Comparison of ENCODE assay signal across 7 mouse cellular contexts in the genomic region with DNA sequence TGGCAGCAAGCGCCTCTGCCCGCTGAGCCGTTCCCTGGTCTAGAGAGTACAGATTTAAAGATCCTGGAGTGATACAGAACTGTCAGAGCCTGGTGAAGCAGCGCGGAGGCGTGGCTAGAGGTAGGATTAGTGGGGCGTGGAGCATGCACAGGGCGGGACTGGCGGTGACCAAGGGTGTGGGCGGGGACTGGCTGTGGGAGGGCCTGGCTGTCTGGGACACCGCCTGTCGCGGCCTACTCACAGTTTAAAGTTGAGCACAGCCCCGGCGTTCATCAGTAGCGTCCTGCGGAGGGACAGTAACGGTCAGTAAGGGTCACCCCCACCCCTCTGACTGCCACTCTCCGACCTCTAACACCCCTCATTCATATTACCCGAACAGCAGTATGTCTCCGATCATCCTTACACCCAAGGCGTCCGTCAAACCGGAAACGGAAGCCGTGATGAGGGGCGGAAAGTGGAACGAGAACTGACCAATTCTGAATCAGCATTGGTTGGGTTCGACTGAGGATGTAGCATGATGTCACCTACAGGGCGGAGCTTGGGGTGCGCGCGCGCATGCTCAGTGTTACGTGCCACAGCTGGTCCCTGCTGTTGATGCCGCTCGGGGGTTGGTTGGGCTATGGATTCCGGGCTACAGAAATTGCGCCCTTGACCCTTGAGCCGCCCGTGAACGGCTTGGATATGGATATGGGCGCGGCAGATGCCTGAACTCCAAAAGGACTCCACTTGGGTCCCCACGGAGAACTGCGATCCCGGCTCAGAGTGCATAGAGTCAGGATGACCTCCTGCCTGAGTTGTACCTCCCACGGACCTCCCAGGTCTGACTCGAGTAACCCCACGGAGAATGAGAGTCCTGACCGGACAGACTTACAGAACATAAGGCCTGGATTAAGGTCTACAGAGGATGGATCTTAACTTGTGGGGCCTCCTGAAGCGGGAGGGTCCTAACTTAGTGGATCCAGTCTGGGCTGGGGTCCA. TPM values are rescaled to one million over a fixed set of nuclear protein-coding genes. Genes with fewer than 3 reads are reported as not detected.
A peak's percentile ranks its signal among the peaks of the same experiment; 100 is the strongest.
DNase-seq lines count a peak whose midpoint lies in the region; ATAC-seq lines count a peak whose summit lies in the region.

Gene Smim7 (minus strand): TSS at position 456 of the 978 bp plus-strand sequence.

- H3K4me1 ChIP-seq in embryonic facial prominence, embryonic 12.5 days = peaks cover 16% of the 10 kb centered on the region
- peaks cover 3% of the 10 kb centered on the region; the same call in 1 of the 2 replicates for H3K4me1 ChIP-seq in limb, embryonic 11.5 days (ENCODE audit: control insufficient read depth, insufficient read depth, low read length)
- peaks cover 18% of the 10 kb centered on the region for H3K4me1 ChIP-seq in midbrain, embryonic 14.5 days (ENCODE audit: control insufficient read depth, insufficient read depth, low read length)

- no peaks in the 10 kb centered on the region for H3K9me3 ChIP-seq in embryonic facial prominence, embryonic 12.5 days
- H3K9me3 ChIP-seq in limb, embryonic 11.5 days (ENCODE audit: control insufficient read depth, low read length) = no peaks in the 10 kb centered on the region
- H3K9me3 ChIP-seq in midbrain, embryonic 14.5 days (ENCODE audit: control insufficient read depth, low read length) = no peaks in the 10 kb centered on the region

- peak within 1 kb of the TSS; percentile 92 for H3K4me2 ChIP-seq in embryonic facial prominence, embryonic 12.5 days (replicated peaks)
- H3K4me2 ChIP-seq in limb, embryonic 11.5 days (ENCODE audit: low read depth, severe bottlenecking) = peak within 1 kb of the TSS; percentile 94
- peak within 1 kb of the TSS; percentile 97 for H3K4me2 ChIP-seq in midbrain, embryonic 14.5 days (ENCODE audit: low read length)

- DNase-seq in adrenal gland, postnatal 25 days = peak; percentile 97
- peak; percentile 100 for DNase-seq in heart, adult 11 months
- peak; percentile 99 for DNase-seq in kidney, adult 18-20 months
- DNase-seq in limb, embryonic 11.5 days (ENCODE audit: low spot score) = peak; percentile 97
- DNase-seq in midbrain, embryonic 14.5 days = peak; percentile 98
- peak; percentile 96 to 97 for DNase-seq in spleen, adult 18-20 months

- under 1% methylated on average over 52 of the region's 52 CpGs for WGBS in embryonic facial prominence, embryonic 12.5 days
- 0% methylated on average over 52 of the region's 52 CpGs for WGBS in limb, embryonic 11.5 days
- WGBS in midbrain, embryonic 14.5 days = under 1% methylated on average over 52 of the region's 52 CpGs

- peak within 1 kb of the TSS; percentile 53 for H3K4me3 ChIP-seq in embryonic facial prominence, embryonic 12.5 days
- H3K4me3 ChIP-seq in limb, embryonic 11.5 days (ENCODE audit: low read depth, low read length) = peak within 1 kb of the TSS; percentile 63
- peak within 1 kb of the TSS; percentile 71 for H3K4me3 ChIP-seq in midbrain, embryonic 14.5 days (replicated peaks; ENCODE audit: low read depth, low read length)

- peaks cover 38% of the 10 kb centered on the region for H3K36me3 ChIP-seq in embryonic facial prominence, embryonic 12.5 days
- peaks cover 4% of the 10 kb centered on the region; the same call in 1 of the 2 replicates for H3K36me3 ChIP-seq in limb, embryonic 11.5 days (ENCODE audit: control insufficient read depth, insufficient read depth, low read length)
- peaks cover 32% of the 10 kb centered on the region for H3K36me3 ChIP-seq in midbrain, embryonic 14.5 days (ENCODE audit: control insufficient read depth, insufficient read depth, low read length)

- peak within 1 kb of the TSS; percentile 71 for H3K9ac ChIP-seq in embryonic facial prominence, embryonic 12.5 days
- peak within 1 kb of the TSS; percentile 69 for H3K9ac ChIP-seq in limb, embryonic 11.5 days (ENCODE audit: low read length)
- peak within 1 kb of the TSS; percentile 61 for H3K9ac ChIP-seq in midbrain, embryonic 14.5 days (replicated peaks; ENCODE audit: low read length)

- H3K27me3 ChIP-seq in embryonic facial prominence, embryonic 12.5 days = no peaks in the 10 kb centered on the region
- no peaks in the 10 kb centered on the region for H3K27me3 ChIP-seq in limb, embryonic 11.5 days (ENCODE audit: control insufficient read depth, insufficient read depth, low read length)
- no peaks in the 10 kb centered on the region for H3K27me3 ChIP-seq in midbrain, embryonic 14.5 days (ENCODE audit: control insufficient read depth, insufficient read depth, low read length)

- peak; percentile 97 for ATAC-seq in embryonic facial prominence, embryonic 12.5 days (ENCODE audit: insufficient number of reproducible peaks, insufficient read depth, low FRiP score, low TSS enrichment)
- ATAC-seq in limb, embryonic 11.5 days (ENCODE audit: insufficient number of reproducible peaks, low FRiP score, low TSS enrichment, low read depth) = peak; percentile 97
- peak; percentile 96 for ATAC-seq in midbrain, embryonic 14.5 days (ENCODE audit: low FRiP score, low TSS enrichment)

- peak within 1 kb of the TSS; percentile 95 for H3K27ac ChIP-seq in embryonic facial prominence, embryonic 12.5 days
- peak within 1 kb of the TSS; percentile 80 for H3K27ac ChIP-seq in limb, embryonic 11.5 days (replicated peaks; ENCODE audit: low read depth, low read length)
- peak within 1 kb of the TSS; percentile 84 for H3K27ac ChIP-seq in midbrain, embryonic 14.5 days (replicated peaks; ENCODE audit: low read depth, low read length)

RNA-seq across cellular contexts. Expression of gene Smim7, which starts in this region (rescaled TPM):
- 103 and 131 TPM in 2 replicates for total RNA-seq in adrenal gland, postnatal 25 days (2021)
- 115 and 123 TPM in 2 replicates for polyA plus RNA-seq in embryonic facial prominence, embryonic 12.5 days (2016; fragmentation: Nextera tagmentation; extraction: Ambion mirVana)
- polyA plus RNA-seq in limb, embryonic 11.5 days (2014; fragmentation: Nextera tagmentation; extraction: Ambion mirVana) = 107 and 110 TPM in 2 replicates
- 142 and 150 TPM in 2 replicates for polyA plus RNA-seq in midbrain, embryonic 14.5 days (2014; fragmentation: Nextera tagmentation; extraction: Ambion mirVana)

Comparison
In these comparisons a context has a peak if more than half of its experiments do, and no peak if none do; other contexts are left out.
1. Peak in every context shown above with its lines: DNase-seq, ATAC-seq, H3K4me3 ChIP-seq and H3K27ac ChIP-seq.